Mouse (Mus musculus) kidney, postnatal 0 days (tissue): ENCODE results near the gene Fggy. TPM values are rescaled to one million over a fixed set of nuclear protein-coding genes. Genes with fewer than 3 reads are reported as not detected.

Experiments used
- ATAC-seq: fragments of 200-750 bp; cut with Nextera tagmentation; replicated peaks from 2 replicates; pipeline ENCODE4 v1.8.0; 2017; ENCODE audit warnings: low read depth, moderate number of reproducible peaks, moderate TSS enrichment, moderate library complexity; ENCODE audit not compliant: low FRiP score
- DNase-seq: peaks from one replicate; pipeline ENCODE4 v3.0.0-alpha.2; 2016; ENCODE audit warnings: low spot score
- H3K27ac ChIP-seq: fragments of 300-500 bp; sonication (generic); 2 replicates; pipeline ENCODE4 v1.5.1; 2014; ENCODE audit warnings: mild to moderate bottlenecking
- H3K27me3 ChIP-seq: fragments of 300-500 bp; sonication (generic); 2 replicates; pipeline ENCODE4 v1.6.1; 2014; ENCODE audit warnings: low read length, mixed read lengths; ENCODE audit not compliant: insufficient read depth
- H3K36me3 ChIP-seq: fragments of 300-500 bp; sonication (generic); 2 replicates; pipeline ENCODE4 v1.6.1; 2014; ENCODE audit warnings: low read length, mixed read lengths; ENCODE audit not compliant: insufficient read depth
- H3K4me1 ChIP-seq: fragments of 300-500 bp; sonication (generic); replicated peaks from 2 replicates; pipeline ENCODE4 v1.6.1; 2014; ENCODE audit warnings: antibody characterized with exemption, low read length, mixed read lengths; ENCODE audit not compliant: insufficient read depth
- H3K4me2 ChIP-seq: fragments of 300-500 bp; sonication (generic); 2 replicates; pipeline ENCODE4 v1.6.1; 2014; ENCODE audit warnings: mild to moderate bottlenecking, low read length, moderate library complexity, mixed read lengths
- H3K4me3 ChIP-seq: fragments of 300-500 bp; sonication (generic); replicated peaks from 2 replicates; pipeline ENCODE4 v1.5.1; 2014; ENCODE audit warnings: low read depth, low read length
- H3K9ac ChIP-seq: fragments of 300-500 bp; sonication (generic); 2 replicates; pipeline ENCODE4 v1.6.1; 2014; ENCODE audit warnings: low read depth, low read length
- H3K9me3 ChIP-seq: fragments of 300-500 bp; sonication (generic); replicated peaks from 2 replicates; pipeline ENCODE4 v1.6.1; 2016; ENCODE audit warnings: low read length, inconsistent platforms, mixed read lengths
- CTCF ChIP-seq: IDR thresholded peaks from 2 replicates; pipeline ENCODE4 v1.5.1; 2016; ENCODE audit warnings: antibody characterized with exemption, low read depth, mild to moderate bottlenecking, moderate library complexity
- WGBS: fragments of 180-500 bp; shearing (Covaris S2); extraction: QIAGEN DNeasy Blood & Tissue Kit; methylation state at CpG from one replicate; pipeline ENCODE4 v1.1.7; 2014; 5-methylcytosine and 5-hydroxymethylcytosine counted together
- polyA plus RNA-seq: library from polyadenylated mRNA; unstranded; fragments of >200 nt; fragmentation: Nextera tagmentation; extraction: Ambion mirVana; gene quantifications from 2 replicates; pipeline ENCODE4 v1.2.1, GENCODE M21; 2015

The Fggy gene
- polyA plus RNA-seq, 1 experiment from 2014 or later = 35.3 TPM

DNA sequence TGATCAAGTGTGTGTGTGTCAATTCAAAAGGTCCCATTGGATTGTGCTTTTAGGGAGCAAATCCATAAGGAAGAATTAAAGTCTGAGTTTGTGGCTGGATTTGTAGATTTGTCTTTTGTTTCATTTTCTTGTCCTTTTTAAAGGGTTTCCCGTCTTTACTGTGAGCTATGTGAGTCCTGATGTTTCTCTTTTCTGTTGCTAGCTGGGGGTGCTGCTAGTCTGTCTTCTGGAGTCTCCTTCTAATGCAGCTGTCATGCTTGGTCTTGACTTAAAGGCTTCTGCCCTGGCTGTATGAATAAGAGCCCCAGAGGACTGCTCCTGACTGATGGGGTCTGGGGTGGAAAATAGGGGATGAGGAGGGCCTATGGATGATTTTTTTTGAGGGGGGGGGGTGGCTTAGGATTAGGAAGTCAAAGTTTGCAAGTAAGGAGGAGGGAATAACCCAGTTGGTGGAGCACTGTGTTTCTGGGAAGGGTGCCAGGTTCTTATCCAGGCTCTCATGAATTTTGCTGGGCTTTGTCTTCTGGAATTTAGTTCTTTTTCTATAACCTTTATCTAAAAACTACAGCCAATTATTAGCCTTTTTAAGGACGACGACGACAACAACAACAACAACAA lies 1.1 kb downstream of the Fggy start:
- Histone ChIP-seq H3K27me3 (no peaks in the 10 kb centered on the region), H3K9me3 (no peaks in the 10 kb centered on the region), H3K4me3 (no peak overlapping the region), H3K4me1 (peaks cover 9% of the 10 kb centered on the region; the same call in 1 of the 2 replicates), H3K9ac (no peak overlapping the region), H3K4me2 (peak overlapping the region; percentile 70), H3K36me3 (no peaks in the 10 kb centered on the region), H3K27ac (peak overlapping the region; percentile 75)
- no peak for TF ChIP-seq CTCF
- WGBS = 55% methylated on average over 4 of the region's 4 CpGs
- no peak for ATAC-seq
- DNase-seq = peak; percentile 71

DNA sequence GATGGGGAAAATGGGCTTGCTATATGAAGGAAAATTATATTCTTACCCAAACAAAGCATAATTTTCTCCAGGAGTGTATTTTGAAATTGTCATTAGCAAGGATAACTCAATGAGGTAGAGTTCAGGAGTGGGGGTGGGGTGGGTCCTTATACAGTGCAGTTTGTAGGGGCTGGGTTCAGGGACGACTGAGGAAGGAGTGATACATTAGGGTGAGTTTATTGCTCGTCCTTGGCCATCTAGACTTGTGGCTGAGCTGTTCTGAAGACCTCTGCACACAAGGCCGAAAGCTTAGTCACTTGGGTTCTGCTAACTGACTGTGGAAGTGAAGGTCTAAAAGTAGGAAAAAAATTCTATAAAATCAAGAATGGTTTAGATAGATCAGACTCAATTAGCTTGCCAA lies 14.3 kb downstream of the Fggy start:
- no peak for DNase-seq

DNA sequence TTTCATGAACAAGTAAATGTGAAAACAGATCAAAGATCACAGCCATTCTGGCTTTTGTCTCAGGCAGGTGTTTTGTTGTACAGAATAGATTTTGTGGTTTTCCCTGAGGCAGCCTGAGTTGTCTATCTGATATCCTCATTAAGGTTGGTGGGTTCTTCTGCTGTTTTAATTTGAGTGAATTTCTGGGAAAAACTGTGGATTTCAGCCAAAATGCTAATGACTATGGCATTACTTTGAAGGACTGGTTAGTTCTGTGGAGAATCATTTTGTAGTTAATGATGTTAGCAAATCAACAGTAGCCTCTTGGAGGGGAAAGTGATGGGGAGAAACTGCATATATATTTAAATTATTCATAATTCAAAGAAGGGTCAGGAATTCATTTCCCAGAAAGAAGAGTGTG lies 16.4 kb downstream of the Fggy start:
- H3K36me3 ChIP-seq = no peaks in the 10 kb centered on the region
- H3K4me1 ChIP-seq = no peaks in the 10 kb centered on the region
- H3K27ac ChIP-seq = no peak overlapping the region
- no peaks in the 10 kb centered on the region for H3K9me3 ChIP-seq
- H3K27me3 ChIP-seq = no peaks in the 10 kb centered on the region
- TF ChIP-seq CTCF = no peak
- H3K4me2 ChIP-seq = no peak overlapping the region
- DNase-seq (no peak), ATAC-seq (no peak)
- no peak overlapping the region for H3K4me3 ChIP-seq
- no peak overlapping the region for H3K9ac ChIP-seq

More for the DNA sequence above, 14.3 kb downstream of the Fggy start:
- Histone ChIP-seq H3K4me2 (no peak overlapping the region), H3K4me1 (no peaks in the 10 kb centered on the region), H3K9me3 (no peaks in the 10 kb centered on the region), H3K4me3 (no peak overlapping the region), H3K27me3 (no peaks in the 10 kb centered on the region), H3K27ac (no peak overlapping the region), H3K9ac (no peak overlapping the region), H3K36me3 (no peaks in the 10 kb centered on the region)
- no peak for TF ChIP-seq CTCF
- WGBS = 75% methylated on average over 3 of the region's 3 CpGs
- ATAC-seq = no peak

DNA sequence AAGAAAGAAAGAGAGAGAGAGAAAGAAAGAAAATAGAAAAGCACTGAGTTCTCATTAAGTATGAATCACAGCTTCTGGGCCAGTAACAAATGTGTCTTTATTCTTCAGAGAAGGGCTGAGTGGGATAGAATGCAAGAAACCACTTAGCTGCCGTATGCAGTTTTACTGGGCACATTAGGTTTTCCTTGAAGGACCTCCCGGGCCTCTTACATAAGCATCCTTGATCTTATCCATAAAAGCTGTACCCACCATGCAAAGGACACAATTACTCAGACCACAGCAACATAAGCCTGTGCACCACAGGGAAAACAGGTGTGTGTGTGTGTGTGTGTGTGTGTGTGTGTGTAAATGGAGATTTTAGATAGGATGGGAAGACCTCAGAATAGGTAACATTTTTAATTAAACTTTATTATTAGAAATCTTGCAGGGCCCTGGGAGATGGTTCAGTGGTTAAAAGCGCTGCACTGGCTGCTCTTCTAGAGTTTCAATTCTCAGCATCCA lies 18.2 kb downstream of the Fggy start:
- ATAC-seq (no peak), DNase-seq (no peak)
- WGBS = 67% methylated on average over 3 of the region's 3 CpGs
- Histone ChIP-seq H3K4me3 (no peak overlapping the region), H3K27ac (no peak overlapping the region), H3K27me3 (no peaks in the 10 kb centered on the region), H3K9ac (no peak overlapping the region), H3K4me1 (no peaks in the 10 kb centered on the region), H3K9me3 (no peaks in the 10 kb centered on the region), H3K36me3 (no peaks in the 10 kb centered on the region), H3K4me2 (no peak overlapping the region)
- no peak for TF ChIP-seq CTCF

DNA sequence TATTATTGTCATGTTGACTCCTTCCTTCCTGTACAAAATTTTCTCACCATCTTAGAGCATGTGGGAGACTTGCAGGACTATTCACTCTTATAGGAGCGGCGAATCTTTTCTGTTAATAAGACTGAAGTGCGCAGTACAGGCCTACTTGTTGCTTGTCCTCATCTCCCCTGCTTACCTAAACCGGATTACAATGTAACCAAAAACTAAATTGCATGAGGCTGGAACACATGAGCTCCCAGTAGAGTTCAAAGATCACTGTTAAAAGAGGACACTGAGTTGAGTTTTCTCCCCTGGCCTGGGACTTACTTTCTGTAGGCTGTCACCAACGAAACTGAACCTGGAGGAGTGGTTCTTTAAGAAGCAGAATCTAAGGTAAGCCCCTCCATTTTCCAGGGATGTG lies 21.9 kb downstream of the Fggy start:
- ATAC-seq (no peak; the same call in 1 of the 2 replicates), DNase-seq (peak; percentile 19)
- Histone ChIP-seq H3K9ac (no peak overlapping the region), H3K36me3 (no peaks in the 10 kb centered on the region), H3K4me1 (no peaks in the 10 kb centered on the region), H3K9me3 (no peaks in the 10 kb centered on the region), H3K27me3 (no peaks in the 10 kb centered on the region), H3K4me3 (no peak overlapping the region), H3K27ac (no peak overlapping the region), H3K4me2 (no peak overlapping the region)
- WGBS = 72% methylated on average over 5 of the region's 5 CpGs
- no peak for TF ChIP-seq CTCF

DNA sequence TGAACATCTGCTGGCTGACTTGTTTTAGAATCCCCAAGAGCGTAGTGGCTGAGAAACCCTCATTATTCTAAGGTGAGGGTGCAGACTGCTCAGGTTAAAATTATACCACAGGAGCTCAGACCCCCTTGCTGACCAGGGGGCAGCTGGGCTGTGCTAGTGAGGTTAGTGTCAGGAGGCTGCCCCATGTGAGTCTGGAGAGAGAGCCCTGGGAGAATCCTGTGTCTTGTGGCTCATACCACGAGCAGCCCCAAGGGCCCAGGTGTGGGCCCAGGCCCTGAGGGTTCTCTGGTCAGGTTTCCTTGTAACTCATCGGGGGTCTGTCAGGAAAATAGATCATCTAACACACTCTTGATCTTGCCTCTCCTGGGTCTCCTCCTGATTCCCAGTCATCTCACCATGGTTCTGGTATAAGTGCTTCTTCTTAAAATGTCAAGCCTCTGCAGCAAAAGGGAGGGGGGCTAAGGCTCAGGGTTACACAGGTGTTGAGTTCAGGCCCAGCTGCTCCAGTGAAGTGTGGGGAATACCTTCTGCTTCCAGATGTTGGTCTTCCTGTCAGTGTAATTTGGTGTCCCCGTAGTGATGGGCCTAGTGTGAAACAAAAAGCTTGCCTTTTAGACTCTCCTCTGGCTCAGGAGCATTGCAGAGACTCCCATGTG lies 26.9 kb downstream of the Fggy start:
- TF ChIP-seq CTCF = no peak
- Histone ChIP-seq H3K4me1 (no peaks in the 10 kb centered on the region), H3K4me2 (no peak overlapping the region), H3K27me3 (no peaks in the 10 kb centered on the region), H3K9ac (no peak overlapping the region), H3K9me3 (no peaks in the 10 kb centered on the region), H3K4me3 (no peak overlapping the region), H3K27ac (no peak overlapping the region), H3K36me3 (no peaks in the 10 kb centered on the region)
- WGBS = 60% methylated on average over 4 of the region's 4 CpGs
- ATAC-seq = no peak
- DNase-seq = no peak
